In genomic region chr11:64267547-64267946, GRCm38 (mm10) we compare ENCODE assay signal across 22 mouse cellular contexts.
DNase-seq lines count a peak whose midpoint lies in the region; ATAC-seq and TF ChIP-seq lines count a peak whose summit lies in the region.
"Had no signal": no experiment of that assay in that cellular context is flagged by ENCODE, and none has a peak within 500 bp of the region (broad histone marks: within the 10 kb centered on the region; RNA-seq: fewer than 3 reads in every experiment).

No protein-coding gene starts in this region.

- H3K9me3 ChIP-seq in hindbrain, postnatal 0 days (ENCODE audit: low read length): no peaks in the 10 kb centered on the region
- 0 out of 2 replicates have a peak, but pooled peaks cover 5% of the 10 kb centered on the region for H3K9me3 ChIP-seq in hindbrain, embryonic 12.5 days (replicated peaks)
- H3K9me3 ChIP-seq in limb, embryonic 15.5 days: no peaks in the 10 kb centered on the region
- H3K9me3 ChIP-seq in liver, embryonic 11.5 days (ENCODE audit: control insufficient read depth, low read length): no peaks in the 10 kb centered on the region
- H3K9me3 ChIP-seq: forebrain, embryonic 12.5 days; heart, embryonic 10.5 days; neural tube, embryonic 12.5 days had no signal

- H3K4me2 ChIP-seq in hindbrain, postnatal 0 days (ENCODE audit: low read depth, low read length): no peak overlapping the region
- H3K4me2 ChIP-seq in hindbrain, embryonic 12.5 days (replicated peaks): no peak overlapping the region
- H3K4me2 ChIP-seq in limb, embryonic 15.5 days: no peak overlapping the region
- H3K4me2 ChIP-seq in liver, embryonic 11.5 days: no peak overlapping the region
- H3K4me2 ChIP-seq: forebrain, embryonic 12.5 days; hindbrain, embryonic 14.5 days; lung, embryonic 14.5 days; neural tube, embryonic 12.5 days had no signal

- 42% methylated on average over 5 of the region's 5 CpGs for WGBS in hindbrain, postnatal 0 days
- 84% methylated on average over 5 of the region's 5 CpGs for WGBS in hindbrain, embryonic 12.5 days
- WGBS in limb, embryonic 15.5 days: 64% methylated on average over 5 of the region's 5 CpGs
- WGBS in liver, embryonic 11.5 days: 77% methylated on average over 5 of the region's 5 CpGs

- DNase-seq in hindbrain, postnatal 0 days (ENCODE audit: low spot score): peak; percentile 83
- DNase-seq in retina, adult 2 months (ENCODE audit: low read depth, low spot score): peak; percentile 16
- no peak for DNase-seq in retina, postnatal 1 day
- peak; percentile 0 for DNase-seq in cerebellum, adult 8-10 months
- DNase-seq in layer of hippocampus, postnatal 25 days (ENCODE audit: extremely low spot score in 1 of 2, low spot score in 1 of 2): no peak
- no peak for DNase-seq in liver, embryonic 11.5 days (ENCODE audit: low spot score)
- DNase-seq: adrenal gland, postnatal 14 days; gastrocnemius, postnatal 36 days; heart, postnatal 10 days; kidney, adult 11 months; kidney, postnatal 10 days; liver; thymus, postnatal 4 days had no signal

- H3K4me1 ChIP-seq in hindbrain, postnatal 0 days (ENCODE audit: insufficient read depth, low read length): no peaks in the 10 kb centered on the region; the same call in 1 of the 2 replicates
- H3K4me1 ChIP-seq in hindbrain, embryonic 12.5 days: no peaks in the 10 kb centered on the region
- peaks cover 8% of the 10 kb centered on the region; the same call in 1 of the 2 replicates for H3K4me1 ChIP-seq in limb, embryonic 15.5 days
- H3K4me1 ChIP-seq in liver, embryonic 11.5 days (replicated peaks; ENCODE audit: control insufficient read depth, insufficient read depth, low read length): no peaks in the 10 kb centered on the region
- H3K4me1 ChIP-seq: forebrain, embryonic 12.5 days; megakaryocyte, embryonic 14.5 days; neural tube, embryonic 12.5 days had no signal

- no peak overlapping the region for H3K27ac ChIP-seq in hindbrain, postnatal 0 days
- H3K27ac ChIP-seq in hindbrain, embryonic 12.5 days: no peak overlapping the region
- H3K27ac ChIP-seq in limb, embryonic 15.5 days: peak overlapping the region; percentile 22; the same call in 1 of the 2 replicates
- H3K27ac ChIP-seq in liver, embryonic 11.5 days (ENCODE audit: low read depth, low read length): no peak overlapping the region
- H3K27ac ChIP-seq: forebrain, embryonic 12.5 days; heart, embryonic 10.5 days; hindbrain, embryonic 14.5 days; layer of hippocampus, adult 2 months; neural tube, embryonic 12.5 days had no signal

- no peaks in the 10 kb centered on the region; the same call in 1 of the 2 replicates for H3K27me3 ChIP-seq in hindbrain, postnatal 0 days (ENCODE audit: insufficient read depth, low read length)
- H3K27me3 ChIP-seq in hindbrain, embryonic 12.5 days: 0 out of 2 replicates have a peak, but pooled peaks cover 4% of the 10 kb centered on the region
- H3K27me3 ChIP-seq in limb, embryonic 15.5 days: 0 out of 2 replicates have a peak, but pooled peaks cover 6% of the 10 kb centered on the region
- no peaks in the 10 kb centered on the region for H3K27me3 ChIP-seq in liver, embryonic 11.5 days (replicated peaks; ENCODE audit: control insufficient read depth, insufficient read depth, low read length)
- H3K27me3 ChIP-seq: megakaryocyte, embryonic 14.5 days; neural tube, embryonic 12.5 days had no signal

- no peak overlapping the region for H3K9ac ChIP-seq in hindbrain, postnatal 0 days (replicated peaks; ENCODE audit: low read length)
- no peak overlapping the region for H3K9ac ChIP-seq in hindbrain, embryonic 12.5 days
- H3K9ac ChIP-seq in limb, embryonic 15.5 days: no peak overlapping the region
- H3K9ac ChIP-seq in liver, embryonic 11.5 days (ENCODE audit: low read depth, low read length): no peak overlapping the region
- H3K9ac ChIP-seq: forebrain, embryonic 12.5 days; hindbrain, embryonic 14.5 days; lung, embryonic 14.5 days; neural tube, embryonic 12.5 days had no signal

- no peak overlapping the region for H3K4me3 ChIP-seq in hindbrain, postnatal 0 days (ENCODE audit: low read length)
- no peak overlapping the region for H3K4me3 ChIP-seq in hindbrain, embryonic 12.5 days
- H3K4me3 ChIP-seq in limb, embryonic 15.5 days: no peak overlapping the region
- no peak overlapping the region for H3K4me3 ChIP-seq in liver, embryonic 11.5 days (ENCODE audit: low read depth, low read length)
- H3K4me3 ChIP-seq: forebrain, embryonic 12.5 days; heart, embryonic 10.5 days; layer of hippocampus, adult 2 months; megakaryocyte, embryonic 14.5 days; neural tube, embryonic 12.5 days had no signal

- H3K36me3 ChIP-seq in hindbrain, postnatal 0 days (ENCODE audit: insufficient read depth, low read length): no peaks in the 10 kb centered on the region
- H3K36me3 ChIP-seq in hindbrain, embryonic 12.5 days: no peaks in the 10 kb centered on the region
- H3K36me3 ChIP-seq in limb, embryonic 15.5 days: no peaks in the 10 kb centered on the region
- no peaks in the 10 kb centered on the region for H3K36me3 ChIP-seq in liver, embryonic 11.5 days (ENCODE audit: control insufficient read depth, insufficient read depth, low read length)
- H3K36me3 ChIP-seq: forebrain, embryonic 12.5 days; heart, embryonic 10.5 days; neural tube, embryonic 12.5 days had no signal

- ATAC-seq in hindbrain, postnatal 0 days: peak; percentile 90
- ATAC-seq in hindbrain, embryonic 12.5 days (ENCODE audit: low FRiP score): no peak
- no peak for ATAC-seq in limb, embryonic 15.5 days (ENCODE audit: insufficient number of reproducible peaks, low FRiP score, low TSS enrichment, low read depth)
- no peak for ATAC-seq in liver, embryonic 11.5 days (replicated peaks; ENCODE audit: low FRiP score)

- TF ChIP-seq CTCF in hindbrain, postnatal 0 days (IDR thresholded peaks at IDR 0.05; ENCODE audit: low read depth): no peak

Comparison
In these comparisons a context has a peak if more than half of its experiments do, and no peak if none do; other contexts are left out.
1. DNase-seq: peak in hindbrain, postnatal 0 days (single experiment), retina, adult 2 months (single experiment) and cerebellum, adult 8-10 months (single experiment); none in retina, postnatal 1 day (single experiment), layer of hippocampus, postnatal 25 days (0 of 2) and liver, embryonic 11.5 days (single experiment).